ENCODE assay signal across 8 mouse cellular contexts in genomic region chr19:5796573-5797111, GRCm38 (mm10). TPM values are rescaled to one million over a fixed set of nuclear protein-coding genes. Genes with fewer than 3 reads are reported as not detected.
DNase-seq lines count a peak whose midpoint lies in the region; ATAC-seq lines count a peak whose summit lies in the region.

No protein-coding gene starts in this region.

- 84% methylated on average over 7 of the region's 7 CpGs for WGBS in limb, embryonic 11.5 days

- no peak overlapping the region for H3K27ac ChIP-seq in limb, embryonic 11.5 days (replicated peaks; ENCODE audit: low read depth, low read length)

- no peaks in the 10 kb centered on the region for H3K27me3 ChIP-seq in limb, embryonic 11.5 days (ENCODE audit: control insufficient read depth, insufficient read depth, low read length)
- H3K27me3 ChIP-seq in splenic B cell, adult 2 months (ENCODE audit: control insufficient read depth, insufficient read depth, low read length, poor library complexity, severe bottlenecking), result no peaks in the 10 kb centered on the region

- no peak for ATAC-seq in limb, embryonic 11.5 days (ENCODE audit: insufficient number of reproducible peaks, low FRiP score, low TSS enrichment, low read depth)
- no peak for ATAC-seq in megakaryocyte progenitor cell, adult 5-6 weeks (replicated peaks; ENCODE audit: poor library complexity)

- H3K9ac ChIP-seq in limb, embryonic 11.5 days (ENCODE audit: low read length), result no peak overlapping the region

- DNase-seq in adrenal gland, adult 2 months, result peak; percentile 35
- DNase-seq in adrenal gland, postnatal 25 days, result no peak
- DNase-seq in retina, embryonic 14.5 days (ENCODE audit: low spot score), result peak; percentile 42
- no peak for DNase-seq in retina, postnatal 1 day
- no peak for DNase-seq in limb, embryonic 11.5 days (ENCODE audit: low spot score)
- peak; percentile 51 for DNase-seq in splenic B cell, adult 2 months (ENCODE audit: low read depth, low spot score)
- no peak for DNase-seq in thymus, postnatal 25 days

- H3K36me3 ChIP-seq in limb, embryonic 11.5 days (ENCODE audit: control insufficient read depth, insufficient read depth, low read length), result peaks cover 17% of the 10 kb centered on the region
- peaks cover 28% of the 10 kb centered on the region for H3K36me3 ChIP-seq in splenic B cell, adult 2 months (ENCODE audit: control insufficient read depth, insufficient read depth, low read length, poor library complexity, severe bottlenecking)

- no peaks in the 10 kb centered on the region for H3K9me3 ChIP-seq in limb, embryonic 11.5 days (ENCODE audit: control insufficient read depth, low read length)

- peaks cover 6% of the 10 kb centered on the region for H3K4me1 ChIP-seq in limb, embryonic 11.5 days (ENCODE audit: control insufficient read depth, insufficient read depth, low read length)

- peak overlapping the region; percentile 63 for H3K4me3 ChIP-seq in limb, embryonic 11.5 days (ENCODE audit: low read depth, low read length)

- H3K4me2 ChIP-seq in limb, embryonic 11.5 days (ENCODE audit: low read depth, severe bottlenecking), result peak overlapping the region; percentile 66

RNA-seq across cellular contexts. Expression of gene Scyl1, which starts 25.4 kb away (rescaled TPM):
- 100 to 1,000 TPM; 106 to 109 TPM for total RNA-seq in adrenal gland, adult 2 months (2021)
- 119 and 125 TPM in 2 replicates for polyA plus RNA-seq in adrenal gland, adult 2 months (2012; rRNA removed)
- 104 and 120 TPM in 2 replicates for total RNA-seq in adrenal gland, postnatal 25 days (2021)
- 65.8 and 66.6 TPM in 2 replicates for polyA plus RNA-seq in limb, embryonic 11.5 days (2014; fragmentation: Nextera tagmentation; extraction: Ambion mirVana)
- 15.7 and 19.9 TPM in 2 replicates for total RNA-seq in megakaryocyte progenitor cell, adult 5-6 weeks (2015)
- total RNA-seq in megakaryocyte progenitor cell, adult 5-6 weeks (2017), result 23.9 and 28.2 TPM in 2 replicates

RNA-seq across cellular contexts. Expression of gene Ltbp3, which starts 55.9 kb away (rescaled TPM):
- total RNA-seq in adrenal gland, adult 2 months (2021), result 100 to 1,000 TPM; 174 to 246 TPM
- polyA plus RNA-seq in adrenal gland, adult 2 months (2012; rRNA removed), result 737 and 768 TPM in 2 replicates
- 275 and 334 TPM in 2 replicates for total RNA-seq in adrenal gland, postnatal 25 days (2021)
- 3.0 and 9.7 TPM in 2 replicates for polyA plus RNA-seq in limb, embryonic 11.5 days (2014; fragmentation: Nextera tagmentation; extraction: Ambion mirVana)
- 6.1 and 7.6 TPM in 2 replicates for total RNA-seq in megakaryocyte progenitor cell, adult 5-6 weeks (2015)
- 2.7 and 5.6 TPM in 2 replicates for total RNA-seq in megakaryocyte progenitor cell, adult 5-6 weeks (2017)

Comparison
In these comparisons a context has a peak if more than half of its experiments do, and no peak if none do; other contexts are left out.
1. DNase-seq: peak in adrenal gland, adult 2 months (single experiment), retina, embryonic 14.5 days (single experiment) and splenic B cell, adult 2 months (single experiment); none in adrenal gland, postnatal 25 days (single experiment), retina, postnatal 1 day (single experiment), limb, embryonic 11.5 days (single experiment) and thymus, postnatal 25 days (single experiment).
2. RNA of gene Ltbp3, which starts 55.9 kb away (total RNA-seq): 275 to 334 TPM in adrenal gland, postnatal 25 days and 174 to 246 TPM in adrenal gland, adult 2 months; 2.7 to 7.6 TPM in megakaryocyte progenitor cell, adult 5-6 weeks; every median in the first group is over 10 times any median in the second.